ENCODE assay signal across 13 mouse cellular contexts in the genomic region with DNA sequence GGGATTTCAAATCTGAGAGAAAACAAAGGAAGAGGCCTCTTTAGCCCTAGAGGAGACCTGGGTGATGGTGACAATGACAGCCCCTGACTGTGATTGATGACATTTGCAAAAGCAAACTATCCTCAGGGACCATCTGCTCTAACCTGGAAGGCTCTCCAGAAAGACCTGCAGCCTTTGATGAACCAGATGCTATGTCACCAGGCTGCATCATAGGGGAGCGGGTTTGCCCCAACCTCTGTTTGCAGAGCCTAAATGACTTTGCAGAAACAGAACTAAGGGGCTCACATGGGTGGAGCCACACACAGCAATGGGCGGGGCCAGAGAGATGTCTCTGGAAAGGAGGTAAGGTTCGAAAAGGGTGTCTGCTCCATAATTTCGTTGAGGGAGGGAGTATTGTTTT.
DNase-seq lines count a peak whose midpoint lies in the region; ATAC-seq and TF ChIP-seq lines count a peak whose summit lies in the region.
"Had no signal": no experiment of that assay in that cellular context is flagged by ENCODE, and none has a peak within 500 bp of the region (broad histone marks: within the 10 kb centered on the region; RNA-seq: fewer than 3 reads in every experiment).

No protein-coding gene starts in this region.

- no peaks in the 10 kb centered on the region for H3K36me3 ChIP-seq in forebrain, postnatal 0 days (ENCODE audit: insufficient read depth)
- no peaks in the 10 kb centered on the region for H3K36me3 ChIP-seq in forebrain, embryonic 10.5 days (replicated peaks)
- H3K36me3 ChIP-seq in lung, postnatal 0 days (ENCODE audit: insufficient read depth, low read length) = no peaks in the 10 kb centered on the region
- no peaks in the 10 kb centered on the region for H3K36me3 ChIP-seq in hindbrain, embryonic 12.5 days
- H3K36me3 ChIP-seq in forebrain, embryonic 16.5 days (ENCODE audit: control insufficient read depth, insufficient read depth) = no peaks in the 10 kb centered on the region
- H3K36me3 ChIP-seq: embryonic facial prominence, embryonic 13.5 days had no signal

- H3K4me3 ChIP-seq in forebrain, postnatal 0 days (ENCODE audit: low read depth, low read length) = no peak overlapping the region
- no peak overlapping the region for H3K4me3 ChIP-seq in forebrain, embryonic 10.5 days
- H3K4me3 ChIP-seq in lung, postnatal 0 days (ENCODE audit: low read depth, low read length) = no peak overlapping the region
- no peak overlapping the region for H3K4me3 ChIP-seq in hindbrain, embryonic 12.5 days
- H3K4me3 ChIP-seq in forebrain, embryonic 16.5 days (replicated peaks; ENCODE audit: low read length) = no peak overlapping the region
- H3K4me3 ChIP-seq: embryonic facial prominence, embryonic 13.5 days had no signal

- no peak for TF ChIP-seq CTCF in forebrain, postnatal 0 days (IDR thresholded peaks at IDR 0.05; ENCODE audit: low read depth)
- no peak for TF ChIP-seq CTCF in lung, postnatal 0 days (IDR thresholded peaks at IDR 0.05)

- no peak overlapping the region for H3K27ac ChIP-seq in forebrain, postnatal 0 days (ENCODE audit: low read depth, low read length)
- H3K27ac ChIP-seq in forebrain, embryonic 10.5 days = no peak overlapping the region
- peak overlapping the region; percentile 85; the same call in 1 of the 2 replicates for H3K27ac ChIP-seq in lung, postnatal 0 days (ENCODE audit: low read length)
- 0 out of 2 replicates have a peak overlapping the region, but pooled peaks have one; percentile 0 for H3K27ac ChIP-seq in hindbrain, embryonic 12.5 days
- no peak overlapping the region for H3K27ac ChIP-seq in forebrain, embryonic 16.5 days (ENCODE audit: low read length)
- H3K27ac ChIP-seq: embryonic facial prominence, embryonic 13.5 days had no signal

- H3K27me3 ChIP-seq in forebrain, postnatal 0 days (ENCODE audit: insufficient read depth, low read length) = no peaks in the 10 kb centered on the region
- peaks cover 10% of the 10 kb centered on the region for H3K27me3 ChIP-seq in forebrain, embryonic 10.5 days (ENCODE audit: poor library complexity, severe bottlenecking)
- no peaks in the 10 kb centered on the region for H3K27me3 ChIP-seq in lung, postnatal 0 days (replicated peaks; ENCODE audit: insufficient read depth, low read length)
- H3K27me3 ChIP-seq in hindbrain, embryonic 12.5 days = no peaks in the 10 kb centered on the region
- no peaks in the 10 kb centered on the region for H3K27me3 ChIP-seq in forebrain, embryonic 16.5 days (replicated peaks; ENCODE audit: control insufficient read depth, insufficient read depth, low read length)
- H3K27me3 ChIP-seq: embryonic facial prominence, embryonic 13.5 days had no signal

- H3K9me3 ChIP-seq in forebrain, postnatal 0 days (ENCODE audit: low read length) = no peaks in the 10 kb centered on the region
- H3K9me3 ChIP-seq in forebrain, embryonic 10.5 days = no peaks in the 10 kb centered on the region
- no peaks in the 10 kb centered on the region for H3K9me3 ChIP-seq in lung, postnatal 0 days (ENCODE audit: low read length)
- H3K9me3 ChIP-seq in hindbrain, embryonic 12.5 days (replicated peaks) = no peaks in the 10 kb centered on the region
- no peaks in the 10 kb centered on the region for H3K9me3 ChIP-seq in forebrain, embryonic 16.5 days (ENCODE audit: control insufficient read depth, low read length)
- H3K9me3 ChIP-seq: embryonic facial prominence, embryonic 13.5 days had no signal

- H3K4me1 ChIP-seq in forebrain, postnatal 0 days (ENCODE audit: insufficient read depth) = peaks cover 8% of the 10 kb centered on the region; the same call in 1 of the 2 replicates
- H3K4me1 ChIP-seq in forebrain, embryonic 10.5 days = peaks cover 49% of the 10 kb centered on the region
- peaks cover 7% of the 10 kb centered on the region; the same call in 1 of the 2 replicates for H3K4me1 ChIP-seq in lung, postnatal 0 days (ENCODE audit: insufficient read depth, low read depth, low read length)
- peaks cover 21% of the 10 kb centered on the region for H3K4me1 ChIP-seq in hindbrain, embryonic 12.5 days
- H3K4me1 ChIP-seq in forebrain, embryonic 16.5 days (replicated peaks; ENCODE audit: control insufficient read depth, insufficient read depth, low read length) = no peaks in the 10 kb centered on the region; the same call in 1 of the 2 replicates

- H3K9ac ChIP-seq in forebrain, postnatal 0 days = no peak overlapping the region
- no peak overlapping the region for H3K9ac ChIP-seq in lung, postnatal 0 days (replicated peaks; ENCODE audit: low read depth)
- H3K9ac ChIP-seq in hindbrain, embryonic 12.5 days = no peak overlapping the region
- H3K9ac ChIP-seq in forebrain, embryonic 16.5 days (replicated peaks; ENCODE audit: low read depth, low read length) = no peak overlapping the region
- H3K9ac ChIP-seq: embryonic facial prominence, embryonic 13.5 days had no signal

- H3K4me2 ChIP-seq in forebrain, postnatal 0 days (ENCODE audit: low read depth) = no peak overlapping the region
- H3K4me2 ChIP-seq in lung, postnatal 0 days (replicated peaks; ENCODE audit: low read depth, low read length) = no peak overlapping the region
- no peak overlapping the region for H3K4me2 ChIP-seq in hindbrain, embryonic 12.5 days (replicated peaks)
- no peak overlapping the region for H3K4me2 ChIP-seq in forebrain, embryonic 16.5 days (ENCODE audit: low read length)
- H3K4me2 ChIP-seq: embryonic facial prominence, embryonic 13.5 days; liver, embryonic 11.5 days had no signal

- DNase-seq in forebrain, postnatal 0 days = no peak
- DNase-seq in forebrain, embryonic 10.5 days (ENCODE audit: extremely low spot score, low spot score) = no peak
- DNase-seq in lung, postnatal 0 days (ENCODE audit: low spot score) = no peak
- DNase-seq in lung, postnatal 10 days = no peak
- DNase-seq in thymus, postnatal 0 days (ENCODE audit: low spot score) = peak; percentile 36
- DNase-seq in layer of hippocampus, adult 8-10 months (ENCODE audit: low spot score in 2 of 2) = no peak
- DNase-seq: cerebellum, adult 11 months; kidney, adult 18-20 months; layer of hippocampus, adult 9-11 months had no signal

- no peak for TF ChIP-seq EP300 in lung, postnatal 0 days (IDR thresholded peaks at IDR 0.05)

- WGBS in forebrain, postnatal 0 days = 84% methylated on average over 4 of the region's 4 CpGs
- WGBS in forebrain, embryonic 10.5 days = 88% methylated on average over 4 of the region's 4 CpGs
- WGBS in lung, postnatal 0 days = 60% methylated on average over 4 of the region's 4 CpGs
- WGBS in hindbrain, embryonic 12.5 days = 43% methylated on average over 4 of the region's 4 CpGs
- 79% methylated on average over 4 of the region's 4 CpGs for WGBS in forebrain, embryonic 16.5 days

- ATAC-seq in forebrain, postnatal 0 days = peak; percentile 16; the same call in 1 of the 2 replicates
- no peak for ATAC-seq in lung, postnatal 0 days
- peak; percentile 44 for ATAC-seq in hindbrain, embryonic 12.5 days (ENCODE audit: low FRiP score)
- no peak for ATAC-seq in forebrain, embryonic 16.5 days

Comparison
In these comparisons a context has a peak if more than half of its experiments do, and no peak if none do; other contexts are left out.
1. ATAC-seq: peak in forebrain, postnatal 0 days (single experiment) and hindbrain, embryonic 12.5 days (single experiment); none in lung, postnatal 0 days (single experiment) and forebrain, embryonic 16.5 days (single experiment).
2. H3K27ac ChIP-seq: peak in lung, postnatal 0 days (single experiment) and hindbrain, embryonic 12.5 days (single experiment); none in forebrain, postnatal 0 days (single experiment), forebrain, embryonic 10.5 days (single experiment) and forebrain, embryonic 16.5 days (single experiment).